Mouse (Mus musculus): ENCODE results near the gene Tmc6.
A peak's percentile ranks its signal among the peaks of the same experiment; 100 is the strongest.

Gene Tmc6

DNA sequence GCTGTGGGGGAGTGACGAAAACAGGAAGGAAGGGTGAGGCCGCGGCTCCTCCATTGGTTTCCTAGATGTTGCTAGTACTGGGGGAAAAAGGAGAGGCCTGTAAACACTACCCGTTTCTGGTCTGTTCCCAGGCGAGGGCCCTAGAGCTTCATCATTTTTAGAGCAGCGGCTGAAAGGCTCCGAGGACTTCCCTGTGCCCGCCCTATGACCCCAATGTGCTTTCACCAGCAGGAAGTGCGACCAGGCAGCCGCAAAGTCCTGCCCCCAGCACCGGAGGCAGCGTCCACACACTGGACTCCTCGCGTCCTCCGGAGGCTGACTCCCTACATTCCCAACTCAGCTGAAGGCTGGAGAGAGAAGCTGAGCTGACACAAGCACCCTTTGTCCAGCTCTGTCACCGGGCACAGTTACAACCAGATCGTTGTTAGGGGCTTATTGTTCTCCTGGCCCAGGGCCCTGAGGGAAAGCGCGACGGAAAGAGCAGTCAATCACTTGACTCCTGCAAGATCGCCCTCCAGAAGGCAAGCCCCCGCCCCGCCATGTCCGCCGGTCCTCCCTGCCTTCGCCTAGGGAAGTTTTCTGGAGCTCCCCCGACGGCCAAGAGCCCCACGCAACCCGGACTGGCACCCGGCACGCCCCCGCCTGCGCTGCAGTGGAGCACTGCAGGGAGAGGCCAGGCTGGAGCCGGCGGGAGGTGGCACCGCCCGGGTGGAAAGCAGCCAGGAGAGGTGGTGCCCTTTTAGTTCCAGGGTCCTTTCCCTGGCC, 2.4 kb downstream of the Tmc6 start:
- no peak for DNase-seq

DNA sequence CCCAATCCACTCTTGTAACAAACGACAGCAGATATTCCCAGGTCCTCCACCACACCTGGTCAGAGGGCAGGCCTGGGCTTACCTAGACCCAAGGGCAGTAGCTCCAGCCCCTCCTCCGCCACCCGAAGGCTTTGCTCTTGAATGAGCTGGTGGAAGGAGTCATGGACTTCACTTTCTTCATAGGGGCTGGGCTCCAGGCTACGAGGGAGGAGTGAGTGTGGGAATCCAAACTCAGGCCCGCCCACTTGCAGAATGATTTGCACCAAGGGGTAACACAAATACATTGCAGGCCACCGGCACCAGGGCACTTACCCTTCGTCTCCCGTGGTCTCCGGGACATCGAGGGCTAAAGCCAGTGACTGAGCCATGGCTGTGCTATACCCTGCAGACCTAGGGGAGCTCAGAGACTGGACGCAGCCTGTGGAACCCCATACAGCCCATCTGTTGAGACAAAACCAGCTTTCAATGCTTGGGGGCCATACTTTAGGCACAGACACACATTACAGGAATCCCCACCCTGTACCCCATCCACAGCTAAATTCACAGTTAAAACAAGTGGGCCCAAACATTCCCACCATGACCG, 3.1 kb downstream of the Tmc6 start:
- DNase-seq, result no peak

DNA sequence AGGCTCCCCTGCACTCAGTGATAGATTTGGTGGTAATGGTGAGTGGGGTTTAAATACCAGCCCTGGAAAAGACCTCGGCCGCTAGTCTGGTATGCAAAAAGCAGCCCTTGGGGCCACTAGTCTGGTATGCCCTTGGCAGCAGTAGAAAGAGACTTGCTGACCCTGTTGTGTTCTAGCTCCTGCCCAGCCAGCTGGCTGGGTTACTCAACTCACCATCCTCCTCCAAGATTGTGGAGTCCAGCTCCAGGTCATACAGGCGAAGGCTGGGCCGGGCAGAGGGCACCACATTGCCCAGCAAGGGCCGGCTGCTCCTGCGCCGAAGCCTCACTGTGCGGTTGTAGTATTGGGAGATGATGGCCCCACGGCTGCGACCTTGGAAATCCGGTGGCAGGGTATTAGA, 4.0 kb downstream of the Tmc6 start:
- no peak for DNase-seq

DNA sequence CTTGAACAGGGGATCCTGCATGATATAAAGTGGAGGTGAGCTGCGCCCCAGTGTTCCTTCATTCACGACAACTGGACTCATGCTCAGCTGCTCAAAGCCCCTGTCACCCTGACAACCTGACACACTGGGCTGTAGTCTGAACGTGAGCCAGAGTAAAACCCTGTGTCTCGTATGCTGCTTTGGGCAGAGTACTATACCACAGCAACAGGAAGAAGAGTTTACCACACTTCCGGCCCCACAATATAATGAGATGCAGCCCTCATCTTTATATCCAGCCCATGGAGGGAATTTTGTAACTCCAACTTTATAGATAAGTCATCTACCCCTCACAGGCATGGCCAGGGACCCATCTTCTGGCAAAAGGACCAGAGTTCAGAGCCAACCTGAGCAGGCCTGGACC, 4.9 kb downstream of the Tmc6 start:
- DNase-seq, result no peak

DNA sequence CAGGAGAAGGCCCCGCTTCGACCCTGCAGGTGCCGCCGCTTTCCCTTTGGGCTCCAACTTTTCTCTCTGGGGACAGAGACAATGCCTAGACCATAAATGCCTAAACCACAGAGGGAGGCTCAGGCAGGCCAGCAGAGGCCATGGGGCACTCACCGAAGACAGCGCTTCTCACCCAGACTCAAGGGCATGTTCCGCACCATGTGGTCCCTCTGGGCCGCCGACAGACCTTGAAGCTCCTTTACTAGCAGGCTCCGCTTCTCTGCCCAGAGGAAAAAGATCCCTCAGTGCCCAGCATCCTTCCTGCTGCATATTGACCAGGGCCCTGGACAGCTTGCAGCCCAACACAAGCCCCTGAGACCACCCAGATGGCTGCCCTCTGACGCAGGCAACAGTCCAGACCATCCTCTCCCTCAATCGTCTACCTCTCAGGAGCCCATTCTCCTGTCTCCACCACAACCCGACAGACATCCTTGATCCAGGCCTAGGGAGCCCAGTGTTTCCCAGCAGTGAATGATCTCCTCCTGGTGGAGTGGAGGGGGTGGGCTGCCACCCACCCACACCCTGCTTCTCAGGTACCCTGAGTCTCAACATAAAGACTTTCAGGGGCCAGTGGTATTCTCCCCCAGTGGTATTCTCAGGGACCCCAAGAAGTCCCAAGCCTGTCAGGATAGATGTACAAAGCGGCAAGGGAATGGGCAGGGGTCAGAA, 5.8 kb downstream of the Tmc6 start:
- no peak for DNase-seq

DNA sequence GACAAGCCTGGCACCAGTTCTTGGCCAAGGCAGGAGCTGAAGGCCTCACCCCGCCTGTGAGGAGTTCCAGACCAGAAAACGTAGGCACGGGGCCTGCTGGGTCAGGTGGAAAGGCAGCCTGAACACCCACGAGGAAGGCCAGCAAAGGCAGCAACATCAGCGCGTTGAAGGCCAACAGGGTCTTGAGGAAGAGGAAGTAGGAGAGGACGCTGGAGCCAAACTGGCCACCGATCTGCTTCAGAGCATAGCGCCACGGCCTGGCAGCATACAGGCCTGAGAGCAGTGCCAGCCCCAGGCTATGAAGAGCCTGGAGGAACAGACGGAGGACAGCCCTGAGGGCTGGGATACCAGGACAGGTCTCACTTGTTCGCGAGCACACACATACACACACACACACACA, 6.5 kb downstream of the Tmc6 start:
- no peak for DNase-seq

DNA sequence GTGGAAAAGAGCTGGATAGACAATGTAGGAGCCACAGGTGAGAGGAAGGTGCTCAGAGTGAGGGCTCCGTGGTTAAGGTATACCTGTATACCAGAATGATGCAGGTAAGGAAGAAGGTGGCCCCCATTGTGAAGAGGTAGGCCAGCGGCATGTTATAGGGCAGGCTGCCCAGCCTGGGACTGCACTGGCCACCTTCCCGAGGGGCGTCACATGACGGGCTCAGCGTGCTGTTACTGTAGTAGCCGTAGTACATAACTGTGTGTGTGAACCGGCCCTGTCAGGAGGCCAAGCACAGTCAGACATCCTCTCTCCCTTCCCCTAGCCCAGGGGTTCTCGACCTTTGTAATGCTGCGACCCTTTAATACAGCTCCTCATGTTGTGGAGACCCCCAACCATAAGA, 7.1 kb downstream of the Tmc6 start:
- no peak for DNase-seq

DNA sequence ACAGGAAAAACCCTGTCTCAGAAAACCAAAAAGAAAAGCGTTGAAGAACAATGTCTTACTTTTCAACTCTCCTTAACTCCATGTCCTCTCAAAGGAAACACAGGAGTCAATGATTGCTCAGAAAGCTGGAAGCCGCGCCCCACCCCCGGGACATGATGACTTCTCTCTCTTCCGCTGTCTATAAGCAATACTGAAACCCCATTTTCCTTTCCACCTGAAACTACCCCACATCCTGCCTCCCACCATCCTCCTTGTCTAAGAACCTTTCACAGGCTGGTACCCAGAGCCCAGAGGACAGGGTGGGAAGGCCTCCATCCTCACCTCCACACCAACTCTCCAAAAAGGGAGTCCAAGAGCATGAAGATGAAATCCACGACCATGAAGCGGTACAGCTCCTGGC, 9.6 kb downstream of the Tmc6 start:
- no peak for DNase-seq

DNA sequence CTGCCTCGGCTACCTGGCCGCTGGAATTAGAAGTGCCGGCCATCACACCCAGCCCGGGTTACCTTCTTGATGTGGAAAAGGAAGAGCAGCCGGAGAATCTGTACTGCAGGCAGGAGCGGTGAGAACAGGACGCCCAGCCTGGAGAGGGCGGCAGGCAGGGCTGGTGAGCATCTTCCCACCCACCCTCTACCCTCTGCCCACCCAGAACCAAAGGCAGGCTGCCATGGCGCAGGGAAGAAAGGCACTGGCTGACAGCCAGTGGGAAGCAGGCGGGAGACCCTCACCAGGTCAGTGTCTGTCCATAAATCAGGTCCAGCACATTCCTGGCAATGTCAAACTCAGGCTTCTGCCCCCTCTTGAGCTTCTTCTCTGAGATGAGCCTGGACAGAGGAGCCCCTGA, 11.6 kb downstream of the Tmc6 start:
- DNase-seq, result no peak

DNA sequence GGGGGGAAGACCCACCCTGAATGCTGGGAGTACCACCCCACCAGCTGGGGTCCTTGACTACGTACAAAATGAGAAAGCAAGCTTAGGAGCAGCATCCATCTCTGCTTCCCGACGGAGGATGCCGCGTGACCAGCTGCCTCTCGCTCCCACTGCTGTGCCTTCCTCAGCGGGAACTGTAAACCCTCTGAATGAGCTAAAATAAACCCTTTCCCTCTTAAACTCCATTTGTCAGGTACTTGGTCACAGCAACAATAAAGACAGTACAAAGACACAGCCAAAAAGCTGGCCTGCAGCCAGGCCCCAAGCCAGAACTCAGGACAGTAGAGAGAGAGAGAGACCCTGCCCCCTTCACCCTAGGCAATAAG, 12.3 kb downstream of the Tmc6 start:
- DNase-seq, result no peak

DNA sequence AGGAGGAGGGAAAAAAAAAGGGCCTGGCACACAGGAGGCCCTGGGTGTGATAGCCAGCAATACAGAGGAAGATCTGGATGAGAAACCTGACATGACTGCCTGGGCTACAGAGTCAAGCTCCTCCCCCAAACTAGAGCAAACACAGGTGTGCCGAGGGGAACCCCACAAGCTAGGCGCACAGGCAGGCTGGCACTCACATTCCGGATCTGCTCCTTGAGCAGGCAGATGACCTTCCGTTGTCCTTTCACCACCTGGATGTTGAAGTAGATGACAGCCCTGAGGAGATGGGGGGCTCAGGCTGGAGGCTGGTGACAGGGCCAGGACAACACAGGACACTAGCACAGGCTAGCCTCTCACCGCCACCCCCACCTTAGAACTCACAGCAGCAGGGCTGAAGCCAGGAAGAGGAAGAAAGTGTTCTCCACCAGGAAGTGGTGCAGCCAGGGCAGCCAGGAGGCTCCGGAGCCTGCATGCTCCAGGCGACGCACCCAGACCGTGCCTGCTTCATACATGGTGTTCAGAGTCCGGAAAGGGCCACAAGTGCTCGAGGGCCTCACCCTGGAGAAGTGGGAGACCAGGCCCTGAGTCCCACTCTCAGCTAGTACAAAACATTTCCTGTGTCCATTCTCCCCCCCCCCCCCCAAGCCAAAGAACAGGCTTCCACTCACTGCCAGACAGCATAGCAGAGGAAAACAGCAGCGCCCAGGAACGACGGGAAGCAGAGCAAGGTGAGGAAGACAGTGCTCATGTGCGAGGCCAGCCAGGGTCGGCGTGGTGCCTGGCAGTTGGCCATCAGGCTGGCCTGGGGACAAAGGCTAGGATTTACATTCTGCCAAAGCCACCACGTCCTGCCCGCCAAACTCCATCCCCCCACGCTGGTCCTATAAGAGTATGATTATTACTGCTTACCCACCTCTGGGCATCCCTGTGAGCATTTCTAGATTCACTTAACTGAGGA, 13.0 kb downstream of the Tmc6 start:
- no peak for DNase-seq

DNA sequence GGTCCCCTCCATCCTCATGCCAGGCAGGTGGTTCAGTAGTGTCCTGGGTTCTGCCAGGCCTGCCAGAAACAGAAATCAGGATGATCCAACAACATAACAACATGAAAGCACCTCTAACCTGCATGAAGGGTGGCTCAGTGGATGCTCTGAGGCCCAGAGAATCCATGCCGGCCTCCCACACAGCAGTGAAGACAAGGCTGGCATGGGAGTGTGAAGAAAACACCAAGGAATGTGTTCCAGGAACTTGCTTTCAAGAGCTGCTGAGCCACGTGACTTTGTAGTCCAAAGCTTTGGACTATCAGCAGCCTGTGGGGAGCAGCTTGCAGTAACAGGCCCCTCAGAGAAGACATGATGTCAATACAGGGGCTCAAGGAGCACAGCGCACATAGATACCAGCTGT, 15.7 kb downstream of the Tmc6 start:
- DNase-seq, result no peak

DNA sequence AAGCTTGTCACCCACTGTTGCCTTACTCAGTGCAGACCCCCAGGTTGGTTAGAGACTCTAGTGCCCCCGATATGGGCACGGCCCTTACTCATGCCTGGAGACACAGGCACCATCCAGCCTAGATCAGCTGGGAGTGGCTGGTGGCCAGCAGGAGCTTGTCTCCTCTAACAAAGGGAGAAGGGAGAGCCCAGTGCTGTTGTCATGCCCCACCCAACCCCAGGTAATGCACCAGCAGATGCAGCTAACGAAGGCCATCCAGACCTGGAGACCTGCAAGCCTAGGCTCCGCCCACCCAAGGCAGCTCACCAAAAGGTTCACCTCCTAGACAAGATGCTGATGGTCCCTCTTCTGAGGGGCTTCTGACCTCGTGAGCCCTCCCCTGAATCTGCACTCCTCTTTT, 16.6 kb downstream of the Tmc6 start:
- no peak for DNase-seq

DNA sequence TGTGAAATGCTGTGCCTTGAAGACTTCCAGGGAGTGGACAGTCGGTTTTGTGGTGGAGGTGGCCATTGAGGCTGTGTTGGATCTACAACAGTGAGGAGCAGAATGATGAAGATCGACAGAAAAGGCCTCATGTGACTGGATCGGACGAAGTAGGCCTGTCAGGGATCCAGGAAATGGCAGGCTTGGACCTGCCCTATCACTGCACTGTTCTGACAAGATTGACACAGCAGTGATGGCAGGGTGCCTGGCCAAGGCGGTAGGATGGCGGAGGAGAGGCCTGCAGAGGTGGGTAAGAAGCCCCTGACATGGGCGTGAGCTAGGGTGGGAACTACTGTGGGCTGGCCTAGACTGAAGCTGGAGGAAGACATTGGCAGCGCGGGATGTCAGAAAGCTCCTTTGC, 17.7 kb downstream of the Tmc6 start:
- no peak for DNase-seq

DNA sequence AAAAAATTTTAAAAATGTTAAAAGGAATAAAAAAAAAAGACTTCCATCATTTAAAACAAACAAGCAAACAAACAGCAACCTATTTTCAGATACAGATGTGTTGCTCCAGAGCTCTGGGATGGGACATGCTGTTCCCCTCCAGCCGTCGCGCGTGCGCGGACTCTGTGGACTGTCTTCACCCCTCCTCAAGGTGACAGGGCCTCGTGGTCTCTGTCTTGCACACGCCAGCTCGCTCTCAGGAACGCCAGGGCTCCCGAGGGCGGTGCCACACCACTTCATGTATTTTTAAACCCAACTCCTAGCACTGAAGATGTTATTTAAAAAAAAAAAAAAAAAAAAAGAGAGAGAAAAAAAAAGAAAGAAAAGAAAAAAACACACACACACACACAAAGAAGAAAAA, 19.8 kb downstream of the Tmc6 start:
- no peak for DNase-seq

DNA sequence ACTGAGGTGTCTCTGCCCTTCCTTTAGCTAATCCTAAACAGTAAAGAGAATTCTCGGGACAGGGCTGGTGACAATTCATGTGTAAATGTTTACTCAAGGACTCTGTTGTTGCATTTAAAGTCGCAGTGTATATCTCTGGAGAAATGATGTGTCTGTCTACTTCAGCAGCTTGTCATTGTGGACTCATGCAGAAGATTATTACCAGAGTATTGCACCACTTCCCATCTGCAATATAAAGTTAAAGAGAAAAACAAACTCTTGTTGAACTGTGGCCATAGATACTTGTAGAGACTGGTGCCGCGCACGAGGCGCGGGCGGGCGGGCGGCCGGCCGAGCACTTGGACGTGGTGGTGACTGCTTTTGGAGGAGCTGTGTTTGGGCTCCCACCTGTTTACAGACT, 20.2 kb downstream of the Tmc6 start:
- DNase-seq, result no peak

DNA sequence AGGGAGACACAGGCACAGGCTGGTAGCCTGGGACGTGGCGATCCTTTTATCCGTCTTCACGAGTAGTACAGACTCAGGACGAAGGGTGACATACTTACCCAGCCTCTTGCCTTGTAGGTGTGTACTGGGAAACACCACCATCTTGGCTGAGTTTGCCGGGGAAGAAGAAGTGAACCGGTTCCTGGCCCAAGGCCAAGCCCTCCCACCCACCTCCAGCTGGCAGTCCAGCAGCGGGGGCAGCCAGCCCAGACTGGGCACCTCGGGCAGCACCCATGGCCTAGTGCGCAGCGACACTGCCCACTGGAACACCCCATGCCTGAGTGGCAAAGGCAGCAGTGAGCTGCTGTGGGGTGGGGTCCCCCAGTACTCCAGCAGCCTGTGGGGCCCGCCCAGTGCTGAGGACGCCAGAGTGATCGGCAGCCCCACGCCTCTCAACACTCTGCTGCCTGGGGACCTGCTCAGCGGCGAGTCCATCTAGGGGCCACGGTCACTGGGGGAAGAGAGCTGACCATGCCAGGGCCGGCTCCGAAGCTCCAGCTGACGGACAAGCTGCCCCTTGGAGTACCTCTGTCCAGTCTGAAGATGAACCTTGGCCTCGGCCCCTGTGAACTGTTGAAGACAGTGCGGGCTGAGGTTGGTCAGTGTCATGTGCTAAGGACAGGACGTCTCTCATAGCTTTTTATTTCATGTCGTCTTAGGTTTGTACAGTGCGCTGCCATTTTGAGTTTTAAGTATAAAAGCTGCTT, 21.5 kb downstream of the Tmc6 start:
- no peak for DNase-seq

DNA sequence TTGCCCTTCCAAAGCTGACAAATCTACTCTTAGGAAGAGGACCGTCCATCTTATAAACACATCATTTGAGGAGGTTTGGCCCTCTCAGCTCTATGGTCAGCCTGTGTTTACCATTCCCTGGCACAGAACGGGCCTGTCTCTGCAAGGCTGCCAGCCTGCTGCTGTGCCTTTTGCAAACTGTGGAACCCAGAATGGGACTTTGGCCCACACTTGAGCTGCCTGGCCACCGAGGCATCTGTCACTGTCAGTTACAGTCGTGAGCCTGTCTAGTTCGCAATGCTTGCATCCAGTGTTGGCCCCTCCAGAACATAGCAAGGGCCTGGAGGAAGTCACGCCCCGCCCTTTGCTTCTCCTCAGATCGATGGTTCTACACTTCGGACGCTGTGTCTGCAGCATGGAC, 22.7 kb downstream of the Tmc6 start:
- peak; percentile 44 for DNase-seq

DNA sequence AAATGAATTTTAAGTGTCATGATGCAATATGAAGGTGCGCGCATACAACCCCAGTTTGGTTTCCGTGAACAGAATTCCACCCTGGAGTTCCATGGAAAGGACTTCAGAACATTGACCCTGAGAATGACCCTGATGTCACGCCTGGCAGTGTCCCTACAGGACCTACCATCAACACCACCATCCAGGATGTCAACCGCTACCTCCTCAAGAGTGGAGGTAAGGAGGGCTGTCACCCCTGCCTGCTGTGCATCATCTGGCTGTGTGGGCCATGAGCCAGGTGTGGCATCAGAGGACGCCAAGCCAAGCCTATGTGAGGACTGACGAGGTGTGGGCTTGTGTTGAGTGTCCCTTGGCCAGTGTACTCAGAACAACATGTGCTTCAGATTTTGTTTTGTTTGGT, 26.1 kb downstream of the Tmc6 start:
- no peak for DNase-seq

DNA sequence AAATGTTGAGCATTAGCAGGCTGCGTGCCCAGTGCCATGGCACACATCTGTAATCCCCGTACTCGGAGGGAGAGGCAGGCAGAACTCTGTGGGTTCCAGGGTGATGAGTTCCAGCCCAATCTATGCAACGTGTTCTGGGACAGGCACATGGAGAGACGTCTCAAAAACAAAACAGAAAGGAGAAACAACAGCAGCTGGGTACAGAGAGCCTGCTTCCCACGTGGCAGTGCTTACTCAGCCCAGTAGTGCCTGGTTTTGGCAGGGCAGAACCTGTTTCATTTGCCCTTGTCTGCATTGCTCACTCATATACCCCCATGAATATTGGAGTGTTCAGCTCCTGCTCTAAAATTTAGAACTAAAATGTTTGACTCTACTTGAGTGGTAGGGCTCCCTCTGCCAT, 30.5 kb downstream of the Tmc6 start:
- DNase-seq, result no peak

DNA sequence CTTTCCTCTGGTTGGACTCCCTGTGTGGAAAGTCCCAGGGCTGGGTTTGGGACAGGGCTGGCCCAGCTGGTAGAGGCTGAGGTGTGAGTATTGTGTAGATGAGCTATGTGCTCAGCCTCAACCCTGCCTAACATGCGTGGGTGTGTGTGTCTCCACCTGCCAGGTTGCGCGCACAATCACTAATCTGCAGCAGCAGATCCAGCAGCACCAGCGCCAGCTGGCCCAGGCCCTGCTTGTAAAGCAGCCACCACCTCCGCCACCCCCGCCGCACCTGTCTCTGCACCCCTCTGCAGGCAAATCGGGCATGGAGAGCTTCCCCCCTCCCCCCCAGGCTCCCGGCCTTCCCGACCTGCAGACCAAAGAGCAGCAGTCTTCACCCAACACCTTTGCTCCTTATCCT, 32.6 kb downstream of the Tmc6 start:
- peak; percentile 30 for DNase-seq

DNA sequence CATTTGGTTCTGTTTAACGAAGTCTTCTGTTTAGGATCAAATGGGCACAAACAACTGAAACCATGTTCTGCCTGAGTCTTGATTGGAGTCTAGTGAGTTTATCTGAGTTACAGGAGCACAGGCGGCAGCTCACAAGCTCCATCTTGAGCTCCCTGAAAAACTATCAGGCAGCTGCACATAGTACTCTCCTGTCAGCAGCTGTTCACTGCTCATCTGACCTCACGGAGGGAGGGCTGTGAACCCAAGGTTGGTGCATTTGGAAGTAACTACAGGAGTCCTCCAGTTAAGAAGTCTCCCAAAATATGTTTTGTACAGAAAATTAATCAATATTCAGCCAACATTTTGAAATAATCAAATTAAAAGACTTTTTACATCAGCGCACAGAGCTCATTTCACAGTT, 33.4 kb downstream of the Tmc6 start:
- DNase-seq, result no peak

Measured in cerebellum, adult 11 months (tissue).